Mouse (Mus musculus) urinary bladder, adult 2 months (tissue): Measurements from ENCODE around the gene Cpne9. TPM values are rescaled to one million over a fixed set of nuclear protein-coding genes. Genes with fewer than 3 reads are reported as not detected.
"Not testable (repeated sequence)": the region's sequence is repeated elsewhere in the genome, so short reads cannot be mapped to it uniquely, and the experiment has no call there.

Experiments used
- DNase-seq: peaks from one replicate; pipeline ENCODE4 v3.0.0; 2022; ENCODE audit warnings: low spot score
- polyA plus RNA-seq: library from polyadenylated mRNA; depleted of rRNA; stranded (reverse); fragments of >200 nt; gene quantifications from 2 replicates; pipeline ENCODE4 v1.2.3, GENCODE M21; 2012

Gene Cpne9
- polyA plus RNA-seq, 1 experiment = 0.03 TPM

DNA sequence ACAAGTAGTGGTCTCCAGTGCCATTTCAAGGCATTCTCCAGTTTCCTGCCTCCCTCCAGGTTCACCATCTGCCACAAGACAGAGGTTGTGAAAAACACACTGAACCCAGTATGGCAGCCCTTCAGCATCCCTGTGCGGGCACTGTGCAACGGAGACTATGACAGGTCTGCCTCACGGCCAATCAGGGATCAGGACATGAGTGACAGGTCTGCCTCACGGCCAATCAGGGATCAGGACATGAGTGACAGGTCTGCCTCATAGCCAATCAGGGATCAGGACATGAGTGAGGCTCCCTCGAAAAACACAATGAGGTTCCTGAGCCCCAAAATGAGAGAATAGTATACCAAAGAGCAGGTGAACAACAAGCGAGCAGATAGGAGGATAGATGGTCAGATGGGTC lies 8.2 kb downstream of the Cpne9 start:
- DNase-seq = no peak

DNA sequence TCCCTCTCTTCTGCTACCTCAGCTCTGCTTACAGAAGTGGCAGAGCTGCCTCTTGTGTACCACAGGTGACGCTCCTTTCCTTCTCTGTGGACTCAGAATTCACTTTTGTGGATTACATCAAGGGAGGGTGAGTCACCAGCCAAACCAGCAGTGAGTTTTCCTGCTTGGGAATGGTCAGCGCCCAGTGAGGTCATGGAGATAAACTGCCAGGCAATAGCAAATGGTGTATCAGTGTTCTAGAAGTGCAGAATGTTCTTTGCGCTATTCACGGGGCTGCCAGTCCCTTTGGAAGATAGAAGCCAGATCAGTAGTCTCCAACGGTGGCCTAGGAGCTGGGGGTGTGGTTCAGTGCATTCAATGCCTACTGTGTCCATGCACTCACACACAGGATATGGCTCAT lies 10.8 kb downstream of the Cpne9 start:
- DNase-seq = no peak

DNA sequence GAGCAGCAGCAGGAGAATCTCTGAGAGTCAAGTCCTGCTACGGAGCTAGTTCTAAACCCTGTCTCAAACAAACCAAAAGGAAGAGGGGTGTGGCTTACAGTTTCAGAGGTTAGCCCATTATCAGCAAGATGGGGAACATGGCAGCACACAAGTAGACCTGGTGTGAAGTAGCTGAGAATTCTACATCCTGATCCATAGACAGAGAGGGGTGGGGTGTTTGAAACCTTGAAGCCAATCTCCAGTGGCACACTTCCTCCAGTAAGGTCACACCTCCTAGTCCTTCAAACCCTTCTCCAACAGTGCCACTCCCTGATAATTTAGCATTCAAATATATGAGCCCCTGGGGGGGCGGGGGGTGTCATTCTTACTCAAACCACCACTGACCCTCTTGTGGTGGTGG lies 13.9 kb downstream of the Cpne9 start:
- no peak for DNase-seq

DNA sequence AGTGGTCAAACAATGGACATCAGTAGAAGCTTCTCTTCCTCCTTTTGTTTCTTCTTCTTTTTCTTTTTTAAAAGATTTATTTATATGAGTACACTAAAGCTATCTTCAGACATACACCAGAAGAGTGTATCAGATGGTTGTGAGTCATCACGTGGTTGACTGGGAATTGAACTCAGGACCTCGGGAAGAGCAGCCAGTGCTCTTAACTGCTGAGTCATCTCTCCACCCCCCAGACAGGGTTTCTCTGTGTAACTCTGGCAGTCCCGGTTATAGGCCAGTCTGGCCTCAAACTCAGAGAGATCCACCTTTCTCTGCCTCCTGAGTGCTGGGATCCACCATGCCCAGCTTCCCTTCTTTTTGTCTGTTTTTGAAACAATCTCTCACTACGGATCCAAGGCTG lies 14.5 kb downstream of the Cpne9 start:
- no peak for DNase-seq

DNA sequence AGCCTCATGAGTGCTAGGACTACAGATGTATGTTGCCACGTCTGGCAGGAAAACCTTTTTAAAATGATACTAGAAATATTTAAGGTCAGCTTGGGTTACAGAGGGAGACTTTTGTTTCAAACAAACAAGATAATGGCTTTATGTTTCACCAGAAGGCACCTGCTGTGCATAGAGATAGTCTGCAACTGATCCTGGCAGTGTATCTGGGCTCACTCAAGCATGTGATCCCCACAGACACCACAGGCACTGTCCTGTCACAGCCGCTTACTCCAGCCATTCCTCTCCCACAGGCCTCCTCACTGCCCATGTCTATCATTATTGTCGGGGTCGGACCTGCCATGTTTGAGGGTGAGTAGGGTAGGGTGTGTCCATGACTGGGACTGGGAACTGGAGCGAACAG lies 19.2 kb downstream of the Cpne9 start:
- no peak for DNase-seq

DNA sequence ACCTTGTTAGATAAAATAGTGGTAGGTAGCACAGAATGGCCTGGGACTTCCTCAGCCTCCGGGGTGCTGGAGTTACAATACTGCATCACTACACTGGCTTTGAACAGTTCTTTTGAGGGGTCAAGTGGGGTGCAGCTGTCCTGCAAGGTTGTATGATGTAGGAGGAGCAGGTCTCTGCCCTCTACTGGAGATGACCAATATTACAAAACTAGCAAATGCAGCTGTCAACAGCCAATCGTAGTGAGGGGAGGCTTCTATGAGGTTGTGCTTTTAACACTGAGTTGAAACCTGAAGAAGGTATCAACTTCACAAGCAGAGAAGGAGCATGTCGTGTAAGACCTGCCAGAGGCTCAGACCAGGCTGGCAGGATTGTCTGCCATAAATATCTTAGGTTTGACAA lies 20.2 kb downstream of the Cpne9 start:
- DNase-seq = no peak

DNA sequence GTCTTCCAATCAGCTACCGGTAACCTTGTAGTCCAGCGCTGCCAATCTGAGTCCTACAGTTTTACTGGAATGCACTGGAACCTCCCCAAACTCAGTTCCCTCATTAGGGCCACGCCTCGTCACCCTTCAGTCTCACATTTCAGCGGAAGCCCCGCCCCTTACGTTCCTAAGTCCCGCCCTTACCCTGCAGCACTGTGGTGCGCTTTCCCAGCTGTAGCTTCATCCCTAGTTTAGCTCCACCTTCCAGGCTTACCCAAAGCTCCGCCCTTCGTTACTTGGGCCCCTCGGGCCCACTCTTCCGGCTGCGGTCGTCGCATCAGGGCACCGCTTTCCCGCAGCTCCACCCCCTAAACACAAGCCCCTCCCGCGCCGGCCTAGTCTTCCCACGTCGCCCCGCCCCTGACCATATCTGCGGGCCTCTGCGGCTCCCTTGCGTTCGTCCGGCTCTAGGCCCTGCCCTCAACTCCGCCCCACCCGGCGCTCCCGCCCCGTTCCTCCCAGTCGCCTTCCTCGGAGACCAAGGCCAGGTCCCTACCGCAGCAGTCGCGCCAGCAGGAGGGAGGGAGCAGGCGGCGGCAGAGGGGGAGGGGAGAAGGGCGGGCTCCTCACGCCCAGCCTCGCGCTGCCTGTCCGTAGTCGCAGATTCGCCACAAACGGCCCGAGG lies 24.3 kb downstream of the Cpne9 start:
- DNase-seq = peak; percentile 98

DNA sequence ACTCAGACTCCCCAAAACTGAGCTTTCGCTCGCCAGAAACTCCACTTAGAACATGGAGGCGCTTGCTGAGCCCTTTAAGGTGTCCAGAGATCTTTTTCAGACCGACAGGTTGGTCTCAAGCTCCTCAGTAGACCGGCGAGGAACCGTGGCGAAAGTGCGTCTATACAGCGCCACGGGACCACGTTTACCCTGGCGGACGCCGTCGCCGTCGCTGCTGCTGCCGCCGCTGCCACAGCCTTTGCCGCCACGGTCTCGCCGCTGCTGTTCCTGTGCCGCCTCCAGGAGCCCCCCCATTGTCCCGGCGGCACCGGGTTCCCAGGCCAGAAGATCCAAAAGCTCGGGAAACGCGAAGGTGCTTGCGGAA lies 24.9 kb downstream of the Cpne9 start, which contains the start of gene Brpf1:
Brpf1 (plus strand) TSS at position 152 of the 364 bp plus-strand sequence.
- no peak for DNase-seq

DNA sequence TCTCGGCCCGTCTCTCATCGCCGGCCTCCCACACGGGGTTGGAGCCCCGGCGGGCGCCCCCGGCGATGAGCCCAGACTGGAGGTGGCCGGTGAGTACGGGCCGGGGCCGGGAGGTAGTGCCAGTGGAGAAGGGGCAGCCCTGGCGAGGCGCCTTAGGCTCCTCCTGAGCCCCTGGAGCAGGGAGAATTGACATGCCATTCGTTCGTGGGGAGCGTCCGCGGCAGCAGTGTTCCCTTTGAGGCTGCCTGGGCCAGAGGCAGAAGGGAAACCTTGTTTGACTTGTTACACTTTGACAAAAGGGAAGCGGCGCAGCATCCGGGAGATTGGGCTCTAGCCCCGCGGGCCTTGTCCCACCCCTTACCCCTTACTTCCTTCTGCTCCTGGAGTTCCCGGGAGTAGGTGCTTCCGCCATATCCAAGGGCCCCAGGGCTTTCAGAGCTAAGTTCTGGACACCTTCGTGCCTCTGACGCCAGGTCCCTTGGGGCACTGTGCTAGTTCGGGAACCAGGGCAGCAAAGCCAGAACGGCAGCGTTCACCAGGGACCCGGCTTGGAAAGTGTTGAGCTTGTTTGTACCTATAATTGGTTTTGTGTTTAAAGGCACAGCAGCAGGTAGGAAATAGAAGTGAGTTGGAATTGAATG lies 25.5 kb downstream of the Cpne9 start:
- DNase-seq = no peak

DNA sequence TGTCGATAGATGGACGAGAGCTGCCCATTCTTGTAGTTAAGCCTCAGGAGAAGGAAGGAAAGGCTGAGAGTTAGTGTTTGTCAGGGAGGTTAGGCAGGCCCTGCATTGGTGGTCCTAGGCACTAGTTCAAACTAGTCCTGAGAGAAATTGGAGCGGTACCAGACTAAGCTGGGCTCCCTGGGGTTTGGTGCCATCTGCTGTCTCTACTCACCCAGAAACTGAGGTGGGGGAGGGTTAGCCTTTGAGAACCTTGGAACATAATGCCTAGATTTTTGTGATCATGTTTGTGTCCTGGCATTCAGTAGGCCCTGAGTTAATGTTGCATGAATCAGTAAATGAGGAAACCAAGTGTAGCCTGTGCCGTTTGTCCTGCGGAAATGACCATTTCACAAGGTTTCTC lies 26.0 kb downstream of the Cpne9 start:
- no peak for DNase-seq

DNA sequence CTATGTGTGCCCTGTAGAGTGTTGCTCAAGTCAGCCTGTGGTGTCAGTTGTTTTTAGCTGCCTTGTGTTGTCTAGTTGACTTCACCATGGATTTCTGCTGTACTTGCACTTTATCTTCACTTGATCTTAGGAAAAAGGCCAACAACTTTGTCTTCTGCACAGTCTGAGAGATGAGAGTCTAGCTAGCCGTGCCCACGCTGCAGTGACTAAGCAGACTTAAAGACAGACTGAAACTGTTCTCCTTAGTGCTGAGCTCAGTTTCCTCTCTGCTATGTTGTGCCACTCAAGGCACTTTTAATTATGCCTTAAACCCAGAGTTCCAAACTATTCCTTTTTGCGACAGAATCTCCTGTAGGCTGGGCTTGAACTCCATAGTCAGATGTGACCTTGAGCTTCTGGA lies 33.9 kb downstream of the Cpne9 start:
- no peak for DNase-seq

DNA sequence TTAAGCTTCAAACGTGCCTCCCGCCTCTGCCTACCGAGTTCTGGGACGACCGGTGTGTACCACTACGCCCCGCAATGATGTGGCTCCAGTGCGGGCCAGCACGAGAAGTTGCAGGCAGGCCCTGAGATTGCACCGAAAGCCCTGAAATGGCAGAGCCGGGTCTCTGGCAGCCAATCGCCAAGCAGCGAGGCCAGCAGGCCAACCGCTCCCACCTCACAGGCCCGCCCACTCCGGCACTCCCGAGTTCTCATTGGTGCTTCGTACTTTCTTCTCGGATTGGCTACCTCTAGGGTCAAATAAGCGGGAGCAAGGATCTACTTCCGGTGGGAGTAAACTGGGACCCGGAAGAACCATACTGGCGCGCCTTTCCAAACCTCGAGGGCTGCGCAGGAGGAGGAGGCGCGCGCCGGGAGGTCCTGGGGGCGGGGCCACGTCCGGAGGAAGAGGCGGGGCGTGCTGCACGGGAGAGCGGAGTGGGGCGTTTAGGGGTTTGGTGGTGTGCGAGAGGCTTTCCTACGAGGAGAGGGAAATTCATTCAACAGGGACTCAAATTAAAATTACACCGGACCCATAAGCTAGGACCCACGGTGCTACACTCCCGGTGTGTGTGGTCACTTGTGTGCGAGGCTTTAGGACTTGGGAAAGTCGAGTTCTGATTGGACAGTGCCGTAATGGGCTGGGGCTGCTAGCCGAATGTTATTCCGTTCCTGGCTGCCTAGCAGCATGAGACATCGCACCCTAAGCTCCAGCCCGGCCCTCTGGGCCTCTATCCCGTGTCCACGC lies 44.6 kb downstream of the Cpne9 start, which contains the start of gene Ogg1:
Ogg1 (plus strand) TSS at position 440 of the 783 bp plus-strand sequence.
- peak; percentile 85 for DNase-seq

DNA sequence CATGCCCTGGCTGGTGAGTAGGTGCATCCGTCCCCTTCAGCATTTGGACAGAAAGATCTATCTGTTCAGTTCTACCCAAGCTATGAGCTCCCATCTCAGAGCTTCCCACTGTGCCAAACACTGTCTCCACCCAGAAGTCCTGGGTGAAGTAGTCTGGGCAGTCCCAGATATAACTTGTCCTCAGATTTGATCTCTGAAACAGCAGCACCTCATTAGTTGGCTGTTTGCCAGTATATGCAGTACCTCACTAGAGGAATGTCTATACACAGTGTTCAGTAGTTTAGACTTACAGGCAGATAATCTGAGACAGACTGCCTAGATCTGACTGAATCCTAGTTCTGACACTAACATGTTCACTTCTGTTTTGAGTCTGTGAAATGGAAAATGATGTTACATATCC lies 47.3 kb downstream of the Cpne9 start:
- no peak for DNase-seq

DNA sequence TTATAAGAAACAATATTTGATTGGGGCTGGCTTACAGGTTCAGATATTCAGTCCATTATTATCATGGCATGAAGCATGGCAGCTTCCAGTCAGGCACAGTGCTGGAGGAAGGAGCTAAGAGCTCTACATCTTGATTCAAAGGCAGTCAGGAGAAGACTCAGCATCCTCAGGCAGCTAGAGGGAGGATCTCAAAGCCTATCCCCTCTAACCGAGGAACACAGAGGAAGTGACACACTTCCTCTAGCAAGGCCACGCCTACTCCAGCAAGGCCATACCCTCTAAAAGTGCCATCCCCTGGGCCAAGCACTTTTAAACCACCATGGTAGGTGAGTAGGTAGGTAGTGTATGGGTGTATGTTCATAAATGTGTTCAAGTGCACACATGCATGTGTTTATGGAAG lies 48.4 kb downstream of the Cpne9 start:
- no peak for DNase-seq

DNA sequence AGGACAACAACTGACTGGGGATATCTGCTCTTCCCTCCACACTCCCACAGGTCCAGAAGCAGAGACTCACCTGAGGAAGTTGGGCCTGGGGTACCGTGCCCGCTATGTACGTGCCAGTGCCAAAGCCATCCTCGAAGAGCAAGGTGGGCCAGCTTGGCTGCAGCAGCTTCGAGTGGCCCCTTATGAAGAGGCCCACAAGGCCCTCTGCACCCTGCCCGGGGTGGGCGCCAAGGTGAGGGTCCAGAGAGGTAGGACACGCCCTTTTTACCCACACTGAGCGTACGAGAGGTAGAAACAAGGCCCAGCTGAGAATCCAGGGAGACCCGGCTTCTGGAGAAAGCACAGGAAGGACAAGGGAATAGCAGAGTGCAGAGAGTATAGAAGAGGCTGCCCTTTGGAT lies 49.6 kb downstream of the Cpne9 start:
- no peak for DNase-seq

DNA sequence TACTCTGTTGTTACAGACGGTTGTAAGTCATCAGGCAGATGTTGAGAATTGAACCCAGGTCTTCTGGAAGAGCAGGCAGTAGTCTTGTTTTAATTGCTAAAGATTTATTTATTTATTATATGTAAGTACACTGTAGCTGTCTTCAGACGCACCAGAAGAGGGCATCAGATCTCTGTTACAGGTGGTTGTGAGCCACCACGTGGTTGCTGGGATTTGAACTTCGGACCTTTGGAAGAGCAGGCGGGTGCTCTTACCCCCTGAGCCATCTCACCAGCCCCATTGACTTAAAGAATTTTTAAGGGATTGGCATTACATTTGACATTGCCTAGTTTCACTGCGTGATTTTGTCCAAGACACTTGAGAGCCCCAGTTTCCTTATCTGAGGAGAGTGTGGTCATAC lies 50.6 kb downstream of the Cpne9 start:
- not testable (repeated sequence) for DNase-seq

DNA sequence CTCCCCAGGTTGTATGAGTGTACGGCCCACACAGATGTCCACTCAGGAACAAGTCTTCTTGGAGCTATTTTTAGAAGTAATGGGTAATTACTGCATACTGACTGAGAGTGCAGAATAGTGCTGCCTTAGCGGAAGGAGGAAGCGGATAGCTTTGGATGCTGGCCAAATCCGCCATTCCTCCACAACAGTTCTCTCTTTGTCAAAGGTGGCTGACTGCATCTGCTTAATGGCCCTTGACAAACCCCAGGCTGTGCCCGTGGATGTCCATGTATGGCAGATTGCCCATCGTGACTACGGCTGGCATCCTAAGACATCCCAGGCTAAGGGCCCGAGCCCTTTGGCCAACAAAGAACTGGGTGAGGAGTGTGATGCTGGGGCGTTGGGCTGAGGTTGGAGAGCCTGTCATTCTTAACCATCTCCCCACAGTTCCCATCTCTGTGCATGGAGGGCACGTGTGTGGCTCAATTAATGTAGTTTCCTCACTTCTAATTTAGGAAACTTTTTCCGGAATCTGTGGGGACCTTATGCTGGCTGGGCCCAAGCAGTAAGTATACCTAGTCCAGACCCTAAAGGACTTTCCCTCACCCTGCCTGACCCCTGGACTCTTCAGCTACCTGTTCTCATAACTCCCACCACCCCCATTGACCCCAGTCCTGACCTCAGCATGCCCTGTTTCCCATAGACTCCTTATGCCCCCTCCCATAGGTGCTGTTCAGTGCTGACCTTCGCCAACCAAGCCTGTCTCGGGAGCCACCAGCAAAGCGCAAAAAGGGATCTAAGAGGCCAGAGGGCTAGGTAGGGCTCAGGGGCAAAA lies 51.2 kb downstream of the Cpne9 start:
- DNase-seq = no peak

DNA sequence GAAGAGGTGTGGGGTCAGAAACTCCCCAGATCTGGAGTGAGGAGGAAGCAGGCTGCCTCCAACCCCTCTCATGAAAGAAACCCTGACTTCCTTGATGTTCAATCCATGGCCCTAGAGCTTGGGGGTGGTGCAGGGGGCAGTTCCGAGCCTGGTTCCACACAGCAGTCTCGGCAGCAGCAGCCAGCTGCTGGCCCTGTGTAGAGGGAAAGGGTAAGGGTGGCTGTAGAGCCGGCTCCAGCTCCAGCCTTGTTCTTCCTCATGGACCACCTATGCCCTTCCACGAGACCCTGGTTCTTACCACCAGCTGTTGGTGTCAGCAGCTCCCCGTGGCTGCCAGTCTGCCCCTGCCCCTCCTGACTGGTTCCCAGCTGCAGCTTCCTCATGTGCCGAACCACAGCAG lies 52.1 kb downstream of the Cpne9 start:
- no peak for DNase-seq

DNA sequence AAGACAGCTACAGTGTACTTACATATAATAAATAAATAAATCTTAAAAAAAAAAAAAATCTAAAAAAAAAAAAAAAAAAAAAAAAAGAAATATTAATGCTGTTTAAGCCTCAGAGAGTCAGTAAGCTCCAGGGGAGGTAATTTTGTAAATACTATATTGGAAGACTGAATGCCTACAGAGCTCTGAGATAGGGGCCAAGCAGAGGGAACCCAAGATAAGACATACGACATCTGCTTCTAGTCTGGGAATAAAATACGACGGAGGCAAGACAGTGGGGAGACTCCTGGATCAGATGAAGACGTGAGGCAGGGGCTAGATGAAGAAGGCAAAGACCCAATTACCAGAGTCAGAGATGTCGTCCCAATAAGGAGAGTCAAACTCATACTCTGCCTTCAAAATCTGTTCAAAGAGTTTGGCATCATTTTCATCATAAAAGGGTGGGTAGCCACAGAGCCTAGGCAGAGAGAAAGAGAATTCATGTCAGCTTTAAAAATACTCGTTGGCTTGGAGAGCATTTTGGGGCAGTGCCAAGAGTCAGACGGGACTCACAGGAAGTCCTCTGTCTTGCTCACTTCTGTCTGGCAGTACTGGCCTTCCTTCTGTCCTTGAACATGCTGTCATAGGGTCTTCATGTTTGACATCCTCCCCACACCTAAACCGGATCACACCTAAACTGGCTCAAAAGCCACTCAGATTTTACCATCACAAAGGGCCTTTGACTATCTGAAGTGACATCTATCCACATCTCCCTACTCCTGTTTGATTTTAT lies 54.9 kb downstream of the Cpne9 start:
- no peak for DNase-seq

DNA sequence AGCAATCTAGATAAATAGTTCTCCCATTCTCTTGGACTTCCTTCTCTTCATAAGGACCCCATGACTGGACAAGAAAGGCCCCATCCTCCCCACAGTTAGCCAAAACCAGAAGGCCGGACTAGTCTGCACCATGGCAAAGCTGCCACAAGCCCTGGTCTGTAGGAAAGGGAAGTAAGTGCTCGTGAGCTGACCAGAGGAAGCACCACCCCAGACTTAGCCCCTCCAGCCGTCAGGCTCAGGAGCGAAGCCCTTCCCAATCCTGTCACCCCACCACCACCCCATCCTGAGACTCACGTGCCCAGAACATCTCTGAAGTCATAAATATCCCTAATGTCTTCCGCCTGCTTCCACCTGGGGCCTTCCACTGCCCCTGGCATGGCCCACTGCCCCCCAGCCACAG lies 59.5 kb downstream of the Cpne9 start:
- DNase-seq = no peak

DNA sequence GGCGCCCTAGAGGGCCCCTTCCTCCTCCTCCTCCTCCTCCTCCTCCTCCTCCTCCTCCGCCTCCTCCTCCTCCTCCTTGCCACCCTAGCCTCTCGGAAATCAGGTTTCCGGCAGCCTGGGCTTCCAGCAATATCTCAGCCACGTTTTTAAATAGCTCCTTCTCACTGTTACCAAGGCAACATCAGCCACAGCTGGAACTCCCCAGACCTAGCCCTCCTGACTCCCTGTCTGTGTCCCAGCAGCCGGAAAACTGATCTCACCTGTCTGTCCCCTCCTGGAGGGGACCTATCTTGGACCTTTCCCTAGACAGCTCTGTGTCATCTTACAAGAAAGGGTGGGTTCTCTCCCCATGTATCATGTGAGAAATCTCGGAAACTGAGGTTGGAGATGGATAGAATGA lies 60.2 kb downstream of the Cpne9 start:
- DNase-seq = no peak
